In genomic region chr7:121821632-121822031, GRCm38 (mm10) we compare ENCODE assay signal across 20 mouse cellular contexts. TPM values are rescaled to one million over a fixed set of nuclear protein-coding genes. Genes with fewer than 3 reads are reported as not detected.
"Had no signal": no experiment of that assay in that cellular context is flagged by ENCODE, and none has a peak within 500 bp of the region (broad histone marks: within the 10 kb centered on the region; RNA-seq: fewer than 3 reads in every experiment).

No protein-coding gene starts in this region.

- H3K9me3 ChIP-seq: midbrain, embryonic 10.5 days; midbrain, embryonic 12.5 days; neural tube, embryonic 13.5 days; neural tube, embryonic 15.5 days had no signal

- H3K4me2 ChIP-seq: lung, embryonic 14.5 days; midbrain, embryonic 12.5 days; neural tube, embryonic 13.5 days; neural tube, embryonic 15.5 days had no signal

- H3K9ac ChIP-seq: lung, embryonic 14.5 days; midbrain, embryonic 12.5 days; neural tube, embryonic 13.5 days; neural tube, embryonic 15.5 days had no signal

- ATAC-seq: midbrain, embryonic 16.5 days had no signal

- H3K27me3 ChIP-seq: midbrain, embryonic 12.5 days; neural tube, embryonic 13.5 days; neural tube, embryonic 15.5 days had no signal

- H3K4me1 ChIP-seq: midbrain, embryonic 10.5 days; midbrain, embryonic 12.5 days; neural tube, embryonic 13.5 days; neural tube, embryonic 15.5 days had no signal

- H3K27ac ChIP-seq: midbrain, embryonic 10.5 days; midbrain, embryonic 12.5 days; neural tube, embryonic 13.5 days; neural tube, embryonic 15.5 days had no signal

- H3K36me3 ChIP-seq: midbrain, embryonic 10.5 days; midbrain, embryonic 12.5 days; neural tube, embryonic 13.5 days; neural tube, embryonic 15.5 days had no signal

- DNase-seq: lung, adult 18-20 months; lung, embryonic 14.5 days; lung, postnatal 10 days; lung, postnatal 4 days; midbrain, embryonic 14.5 days; retina, postnatal 1 day; right cerebral cortex, postnatal 25 days; right cerebral cortex, postnatal 4 days; spleen, adult 18-20 months; thymus, adult 18-20 months; thymus, postnatal 14 days; thymus, postnatal 36 days had no signal

- H3K4me3 ChIP-seq: midbrain, embryonic 10.5 days; midbrain, embryonic 12.5 days; myocyte; neural tube, embryonic 13.5 days; neural tube, embryonic 15.5 days had no signal

RNA-seq across cellular contexts. Expression of gene Scnn1b, which starts 43.2 kb away (rescaled TPM):
- total RNA-seq: megakaryocyte, adult 5-6 weeks; megakaryocyte-erythroid progenitor cell, adult 5-6 weeks had no signal
- polyA plus RNA-seq: midbrain, embryonic 12.5 days; myocyte; neural tube, embryonic 13.5 days had no signal
